Mouse (Mus musculus) ovary, postnatal 36 days (tissue): ENCODE data around the gene Fam180a.

Experiments used
- DNase-seq: peaks from one replicate; pipeline ENCODE4 v3.0.0; 2022; ENCODE audit warnings: low spot score, mixed read lengths

Fam180a gene

GRCm38 (mm10) chr6:35265580-35266278, 60.2 kb downstream of the Fam180a start:
- DNase-seq: no peak
